Mouse (Mus musculus) CD4-positive, CD25-positive, alpha-beta regulatory T cell, adult 4 months (primary cell): ENCODE data around the gene Irf2bp2. TPM values are rescaled to one million over a fixed set of nuclear protein-coding genes. Genes with fewer than 3 reads are reported as not detected.
A peak's percentile ranks its signal among the peaks of the same experiment; 100 is the strongest.
"Not testable (repeated sequence)": the region's sequence is repeated elsewhere in the genome, so short reads cannot be mapped to it uniquely, and the experiment has no call there.

Source experiments
- ATAC-seq: one replicate; pipeline ENCODE4 v1.8.0; 2017
- polyA plus RNA-seq, 2 experiments: library from polyadenylated mRNA; unstranded; fragments of 100-300 nt; shearing (Covaris generic); gene quantifications; one replicate each; pipeline ENCODE4 v1.2.1; 2017

Irf2bp2 gene
- polyA plus RNA-seq, 2 experiments from 2014 or later: 15.5 to 22.4 TPM

DNA sequence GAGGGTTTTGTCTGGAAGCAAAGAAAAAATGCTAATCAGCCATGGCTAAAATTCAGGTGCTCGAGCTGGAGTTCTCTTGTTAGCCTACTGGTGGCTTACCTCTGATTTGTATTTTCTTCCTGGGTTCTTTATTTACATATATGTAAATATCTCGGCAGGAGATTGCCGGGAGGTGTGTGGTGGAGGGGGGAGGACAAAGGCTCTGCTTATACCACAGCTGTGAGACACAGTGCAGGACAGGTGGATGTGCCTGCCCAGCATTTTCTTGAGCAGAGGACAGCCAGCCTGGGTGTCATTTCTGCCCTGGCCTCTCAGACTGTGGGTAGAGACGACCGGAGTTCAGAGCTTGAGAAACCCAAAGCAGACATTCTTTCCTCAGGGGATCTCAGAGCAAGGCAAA is 7.5 kb upstream of the Irf2bp2 start:
- ATAC-seq: peak; percentile 21

DNA sequence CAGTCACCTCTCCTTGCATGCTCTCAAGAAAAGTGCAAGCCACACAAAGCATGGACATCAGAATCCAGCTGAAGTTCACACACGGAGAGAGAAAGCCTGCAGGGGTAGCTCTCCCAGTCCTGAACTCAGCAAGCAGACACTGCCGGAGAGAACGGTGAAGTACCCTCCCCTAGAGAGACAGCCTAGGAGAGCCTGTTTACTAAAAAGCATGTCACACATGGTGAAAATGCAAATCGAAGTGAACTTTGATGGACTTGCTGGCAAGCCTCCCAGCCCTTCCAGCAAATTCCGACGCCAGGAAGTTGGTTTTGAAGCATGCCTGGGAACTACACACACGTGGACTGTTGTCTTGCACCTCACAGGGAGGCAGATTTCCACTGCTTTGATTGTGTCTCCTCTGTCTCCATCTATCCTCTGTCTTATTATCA is 7.0 kb upstream of the Irf2bp2 start:
- no peak for ATAC-seq

DNA sequence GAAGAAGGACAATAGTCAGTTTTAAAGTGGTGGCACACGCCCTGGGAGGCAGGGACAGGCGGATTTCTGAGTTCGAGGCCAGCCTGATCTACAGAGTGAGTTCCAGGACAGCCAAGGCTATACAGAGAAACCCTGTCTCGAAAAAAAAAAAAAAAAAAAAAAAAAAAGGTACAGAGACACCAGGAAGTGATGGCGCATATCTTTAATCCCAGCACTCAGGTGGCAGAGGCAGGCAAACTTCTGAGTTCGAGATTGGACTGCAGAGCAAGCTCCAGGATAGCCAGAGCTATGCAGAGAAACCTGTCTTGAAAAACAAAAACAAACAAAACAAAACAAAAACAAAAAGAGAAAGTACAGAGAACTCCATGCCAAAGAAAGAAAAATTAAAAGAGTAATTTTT is 6.6 kb upstream of the Irf2bp2 start:
- ATAC-seq: not testable (repeated sequence)

DNA sequence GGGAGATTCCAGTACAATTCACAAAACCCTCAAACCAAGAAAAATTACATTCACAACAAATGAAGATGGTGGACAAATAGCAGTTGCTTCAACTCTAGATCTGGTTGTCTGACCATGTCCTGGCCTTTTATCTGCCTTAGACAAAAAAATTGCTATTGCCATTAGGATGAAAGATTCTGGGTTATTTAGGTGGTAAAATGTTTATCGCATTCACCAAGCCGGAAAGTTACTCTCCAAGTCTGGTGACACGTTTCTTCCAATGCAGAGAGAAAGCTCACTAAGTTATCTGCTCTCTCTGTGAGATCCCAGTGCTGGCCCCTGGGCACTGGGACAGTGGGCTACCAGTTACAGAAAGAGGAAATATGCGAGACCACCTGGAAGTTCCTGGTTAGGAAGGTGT is 5.5 kb upstream of the Irf2bp2 start:
- ATAC-seq: no peak

DNA sequence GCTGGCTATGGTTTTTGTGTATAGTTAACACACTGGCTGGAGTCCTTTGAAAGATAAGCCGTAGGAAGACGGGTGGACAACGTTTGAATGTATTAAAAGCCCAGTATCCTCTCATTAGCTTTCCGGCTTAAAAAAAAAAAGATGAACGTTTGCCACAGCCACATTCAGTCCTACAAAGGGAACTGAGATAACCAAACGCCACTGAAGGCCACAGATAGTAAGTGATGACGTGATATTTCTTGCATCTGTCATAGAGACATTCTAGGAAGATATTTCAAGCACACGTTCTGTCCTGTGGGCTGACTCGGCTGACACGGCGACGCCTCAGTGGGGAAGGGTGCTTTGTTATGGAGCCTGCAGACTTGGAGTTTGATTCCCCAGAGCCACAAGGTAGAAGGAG is 4.4 kb upstream of the Irf2bp2 start:
- no peak for ATAC-seq

DNA sequence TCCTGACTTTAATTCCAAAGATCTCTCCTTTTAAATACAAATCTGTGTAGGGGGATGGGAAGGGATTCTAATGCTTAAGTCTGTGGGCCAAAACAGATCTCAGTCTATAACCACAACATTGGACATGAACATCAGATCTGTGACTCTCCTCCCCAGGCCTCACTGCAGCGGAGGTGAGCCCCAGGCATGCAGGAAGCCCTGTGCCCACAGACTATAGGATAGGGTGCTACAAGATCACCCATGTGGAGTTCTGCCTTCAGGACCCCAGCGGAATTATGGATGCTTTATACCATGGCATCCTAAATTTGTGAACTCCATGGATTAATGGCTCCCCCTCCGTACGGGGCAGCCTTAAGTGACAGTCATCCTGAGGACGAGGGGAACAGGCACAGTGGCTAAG is 2.9 kb upstream of the Irf2bp2 start:
- no peak for ATAC-seq

DNA sequence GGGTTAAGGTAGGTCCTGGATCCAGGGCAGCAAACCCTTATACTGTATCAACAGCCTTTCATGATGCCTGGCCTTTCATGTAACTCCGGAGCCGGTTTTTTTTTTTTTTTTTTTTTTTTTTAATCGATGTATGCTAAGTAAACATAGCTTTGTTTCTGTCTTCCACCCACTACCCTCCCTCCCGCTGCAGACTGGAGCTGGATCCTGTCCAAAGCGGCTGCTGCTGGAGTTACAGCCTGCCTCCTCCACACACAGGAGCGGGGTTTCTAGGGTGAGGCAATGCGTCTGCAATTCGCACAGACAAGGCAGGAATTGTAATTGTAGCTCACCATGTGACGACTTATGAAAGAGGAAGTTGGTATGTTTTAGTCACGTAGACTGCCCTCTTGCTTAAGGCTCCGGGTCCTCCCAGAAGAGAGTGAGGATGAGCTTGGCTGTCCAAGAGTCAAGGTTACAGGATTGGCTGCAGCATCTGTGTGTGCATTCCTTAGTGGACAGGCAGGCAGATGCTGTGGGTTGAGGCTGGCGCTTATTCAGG is 2.4 kb upstream of the Irf2bp2 start:
- ATAC-seq: peak; percentile 13

DNA sequence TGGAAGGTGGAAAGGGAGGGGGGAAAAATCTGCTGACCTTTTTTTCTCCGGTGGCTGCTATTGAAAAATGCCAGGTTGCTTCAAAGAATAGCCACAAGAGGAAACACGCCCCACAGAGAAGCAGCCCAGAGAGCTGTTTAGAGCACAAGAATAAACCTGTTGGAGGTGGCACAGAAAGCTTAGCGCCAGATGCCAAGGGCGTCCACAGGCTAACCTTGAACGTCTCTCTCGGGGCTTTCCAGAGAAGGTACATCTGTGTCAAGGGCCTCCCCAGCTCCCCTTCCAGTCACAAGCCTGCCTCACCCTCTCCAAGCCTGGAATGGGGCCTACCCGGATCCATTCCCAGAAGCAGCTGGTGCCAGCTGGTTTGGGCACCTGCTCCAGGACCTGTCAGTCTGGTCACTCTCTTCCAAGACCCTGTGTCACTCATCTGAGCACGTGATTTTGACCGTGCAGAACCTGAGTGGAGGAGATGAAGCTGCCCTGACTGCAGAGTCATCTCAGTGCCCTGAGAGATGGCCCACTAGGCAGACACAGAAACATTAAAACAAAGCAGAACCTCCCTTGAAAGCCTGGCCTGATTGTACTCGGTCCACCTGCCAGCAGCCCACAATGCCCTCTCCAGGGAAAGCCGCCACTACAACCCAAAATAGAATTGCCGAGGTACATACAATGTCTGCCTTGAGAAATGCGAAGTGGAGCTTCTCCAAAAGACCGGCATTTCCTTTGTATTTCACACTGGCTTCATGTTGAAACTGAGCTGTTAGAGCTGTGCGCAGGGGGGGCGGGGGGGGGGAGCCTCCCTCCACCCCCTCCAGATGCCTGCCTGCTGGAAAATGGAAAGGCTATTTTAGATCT is 1.6 kb upstream of the Irf2bp2 start:
- ATAC-seq: peak; percentile 28

DNA sequence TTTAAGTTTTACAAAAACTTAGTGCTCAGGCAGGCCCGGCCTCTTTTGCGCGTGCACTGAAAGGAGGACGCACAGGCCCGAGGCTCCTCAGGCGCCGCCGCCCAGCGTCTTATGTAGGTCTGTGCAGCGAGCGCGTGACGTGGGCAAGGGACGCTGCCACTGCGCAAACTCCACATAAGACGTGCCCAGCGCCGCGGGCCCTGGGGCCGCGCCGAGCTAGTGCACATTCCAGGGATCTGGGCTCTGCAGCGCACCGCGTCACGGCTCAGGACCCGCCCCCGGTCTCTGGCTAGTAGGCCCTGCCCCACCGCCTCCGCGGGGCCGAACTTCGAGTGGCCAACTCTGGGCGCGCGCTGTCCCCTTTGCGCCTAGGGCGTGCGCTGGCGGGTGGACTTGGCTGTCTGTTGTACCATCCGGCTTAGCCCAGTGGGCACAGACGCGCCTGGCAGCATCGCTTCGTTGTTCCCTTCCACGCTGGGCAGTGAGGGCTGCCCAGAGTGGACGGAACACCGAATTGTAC is 755 bp upstream of the Irf2bp2 start:
- ATAC-seq: peak; percentile 53

DNA sequence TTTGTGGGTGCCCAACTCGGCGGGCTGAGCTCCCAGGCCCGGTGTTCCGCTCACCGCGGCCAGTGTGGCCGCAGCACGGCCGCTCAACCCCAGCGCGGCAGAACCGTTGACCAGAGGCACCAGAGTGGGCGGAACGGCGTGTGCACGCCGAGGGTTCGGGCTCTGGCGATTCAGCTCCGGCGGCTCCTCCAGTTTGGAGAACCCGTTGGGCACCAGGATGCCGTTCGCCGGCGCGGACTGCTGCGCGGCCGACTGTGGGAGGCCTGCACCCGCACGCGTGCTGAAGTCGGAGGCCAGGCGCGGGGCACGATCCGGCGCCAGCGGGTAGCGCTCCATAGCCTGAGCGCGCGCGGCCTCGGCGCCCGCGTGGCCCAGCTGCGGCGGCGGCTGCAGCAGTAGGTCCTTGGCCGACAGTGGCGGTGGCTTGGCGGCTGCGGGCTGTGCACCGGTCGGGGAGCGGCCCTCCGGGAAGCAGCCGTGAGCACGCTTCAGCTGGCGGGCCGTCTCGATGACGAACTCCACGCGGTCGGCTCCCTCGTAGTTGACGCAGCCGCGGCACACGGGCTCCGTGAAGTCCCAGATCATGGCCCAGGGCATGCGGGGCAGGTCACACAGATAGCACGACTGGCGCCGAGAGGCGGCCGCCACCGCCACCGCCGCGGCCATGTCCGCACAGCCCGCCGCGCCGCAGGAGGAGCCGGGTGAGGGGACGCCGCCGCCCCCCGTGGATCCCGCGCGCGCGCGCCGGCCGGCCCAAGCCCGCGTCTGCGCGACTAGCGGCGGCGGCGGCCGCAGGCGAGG is 815 bp downstream of the Irf2bp2 start:
- ATAC-seq: no peak

DNA sequence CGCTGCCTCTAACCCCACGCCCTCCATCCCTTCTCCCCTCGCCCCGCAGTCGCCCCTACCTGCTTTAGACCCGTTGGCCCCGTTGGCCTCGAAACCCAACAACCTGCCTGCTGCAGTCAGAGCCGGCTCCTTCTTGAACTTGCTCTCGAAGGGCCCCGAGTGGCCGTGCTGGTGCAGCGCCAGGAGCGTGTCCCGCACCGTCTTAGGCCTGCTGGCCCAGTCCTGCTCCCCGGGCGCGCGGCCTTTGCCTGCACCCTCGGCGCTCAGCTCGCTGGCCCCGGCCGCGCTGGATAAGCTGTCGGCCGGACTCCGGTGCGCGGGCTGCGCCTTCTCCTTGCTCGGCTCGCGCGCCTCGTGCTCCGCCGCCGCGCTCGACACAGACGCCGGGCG is 1.4 kb downstream of the Irf2bp2 start:
- ATAC-seq: no peak

DNA sequence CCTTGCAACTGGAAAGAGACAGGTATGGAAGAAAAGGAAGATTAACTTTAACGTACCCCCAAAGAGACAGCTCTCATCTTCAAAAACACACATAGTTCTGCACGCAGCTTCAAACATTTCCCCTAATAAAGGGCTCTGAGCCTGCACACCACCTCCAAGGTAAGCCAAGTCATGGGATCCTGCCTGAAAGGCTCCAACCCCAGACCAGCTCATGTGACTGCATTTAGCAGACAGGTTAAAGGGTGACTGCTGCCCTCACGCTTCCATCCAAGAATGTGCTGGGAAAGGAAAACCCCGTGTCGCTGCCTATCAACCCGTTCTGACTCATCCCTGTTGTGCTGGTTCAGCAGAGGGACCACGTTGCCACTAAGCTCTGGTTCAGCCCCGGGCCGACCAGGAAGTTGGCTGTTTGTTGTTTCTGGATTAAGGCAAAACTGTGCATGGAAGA is 1.9 kb downstream of the Irf2bp2 start:
- ATAC-seq: peak; percentile 7

DNA sequence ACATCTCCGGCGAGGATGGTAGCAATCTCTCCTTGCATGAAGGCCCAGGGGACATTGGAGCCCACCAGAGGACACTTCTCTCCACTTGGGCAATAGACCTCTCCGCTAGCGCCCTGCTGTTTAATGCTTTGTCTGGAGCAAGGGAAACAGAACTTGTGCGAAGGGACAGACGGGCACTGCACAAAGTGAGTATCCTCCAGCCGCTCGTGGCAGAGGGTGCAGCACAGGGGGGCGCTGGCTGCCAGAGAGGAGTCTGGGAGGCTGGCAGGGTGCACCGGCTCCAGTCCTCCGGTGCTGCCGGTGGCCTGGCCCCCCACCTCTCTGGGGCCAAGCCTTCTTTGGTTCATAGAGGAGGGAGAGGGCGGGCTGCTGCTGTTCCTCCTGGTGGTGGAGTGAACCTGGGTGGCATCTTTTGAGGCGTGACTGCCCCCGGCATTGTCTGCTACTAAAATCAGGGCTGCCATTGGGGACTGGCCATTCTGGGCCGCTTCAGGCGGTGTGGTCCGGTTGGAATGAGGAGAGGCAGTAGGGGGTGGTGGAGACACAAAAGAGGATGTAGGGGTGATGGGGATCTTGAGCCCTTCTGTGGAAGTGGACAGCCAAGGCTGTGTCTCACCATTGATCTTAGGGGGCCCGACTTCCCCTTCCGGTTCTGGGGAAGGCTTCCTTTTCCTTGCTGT is 2.5 kb downstream of the Irf2bp2 start:
- no peak for ATAC-seq

DNA sequence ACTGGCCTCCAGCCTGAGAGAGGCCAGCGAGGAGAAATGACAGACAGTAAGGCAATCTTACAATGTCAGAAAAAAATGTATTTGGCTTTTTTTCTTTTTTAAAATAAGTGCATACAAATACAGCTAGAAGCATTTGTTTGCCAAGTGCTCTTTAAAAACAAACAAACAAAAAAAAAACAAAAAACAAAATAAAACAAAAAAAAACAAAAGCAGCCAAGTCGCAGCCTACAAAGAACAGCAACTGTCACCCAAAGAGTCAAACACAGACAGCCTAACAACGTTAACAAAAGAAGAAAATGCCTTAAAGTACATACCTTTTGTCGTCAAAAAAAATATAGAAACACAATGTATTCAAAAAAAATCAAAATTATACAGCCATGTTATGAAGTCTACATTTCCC is 3.2 kb downstream of the Irf2bp2 start:
- ATAC-seq: no peak

DNA sequence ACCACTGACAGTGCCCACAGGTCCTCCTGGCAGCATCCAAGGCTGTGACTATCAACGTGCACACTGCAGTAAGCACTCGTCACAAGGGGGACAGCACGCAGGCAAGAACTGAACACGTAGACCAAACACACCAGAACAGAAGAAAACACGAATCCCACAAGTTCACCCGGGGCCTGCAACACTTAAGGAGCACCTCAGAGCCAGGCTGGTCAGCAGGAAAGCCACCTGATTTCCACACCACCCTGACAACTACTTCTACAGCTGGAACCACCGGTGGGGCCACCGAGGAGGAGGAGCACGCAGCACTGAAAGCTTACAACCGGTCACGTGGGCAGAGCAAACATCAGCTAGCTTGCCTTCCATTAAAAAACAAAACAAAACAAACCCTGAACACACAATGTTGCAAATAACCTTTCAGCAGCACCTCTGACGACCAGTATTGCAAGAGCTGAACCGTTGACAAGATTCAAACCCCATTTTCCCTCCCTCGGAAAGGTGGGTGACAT is 3.7 kb downstream of the Irf2bp2 start:
- peak; percentile 8 for ATAC-seq

DNA sequence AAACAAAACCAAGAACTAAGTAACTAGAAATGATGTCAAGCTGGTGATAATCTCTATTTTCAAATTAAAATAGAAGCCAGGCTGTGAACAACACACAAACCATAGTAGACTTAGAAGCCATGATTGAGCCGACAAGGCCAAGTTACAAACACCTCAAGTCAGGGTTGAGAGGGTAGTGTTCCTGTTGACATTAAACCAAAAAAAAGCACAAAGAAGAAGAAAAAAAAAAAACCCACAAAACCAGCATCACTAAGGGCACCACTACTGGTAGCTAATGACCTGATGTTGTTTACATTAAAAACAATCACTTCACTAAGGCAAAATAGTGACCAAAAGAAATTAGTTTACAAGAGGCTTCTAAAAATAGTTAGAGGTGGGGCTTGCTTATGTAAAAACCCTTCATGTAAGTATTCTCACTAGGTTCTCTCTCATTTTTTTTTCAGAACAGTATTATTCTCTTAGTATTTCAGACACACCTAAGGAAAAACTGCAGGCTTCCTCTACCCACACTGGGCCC is 4.2 kb downstream of the Irf2bp2 start:
- no peak for ATAC-seq

DNA sequence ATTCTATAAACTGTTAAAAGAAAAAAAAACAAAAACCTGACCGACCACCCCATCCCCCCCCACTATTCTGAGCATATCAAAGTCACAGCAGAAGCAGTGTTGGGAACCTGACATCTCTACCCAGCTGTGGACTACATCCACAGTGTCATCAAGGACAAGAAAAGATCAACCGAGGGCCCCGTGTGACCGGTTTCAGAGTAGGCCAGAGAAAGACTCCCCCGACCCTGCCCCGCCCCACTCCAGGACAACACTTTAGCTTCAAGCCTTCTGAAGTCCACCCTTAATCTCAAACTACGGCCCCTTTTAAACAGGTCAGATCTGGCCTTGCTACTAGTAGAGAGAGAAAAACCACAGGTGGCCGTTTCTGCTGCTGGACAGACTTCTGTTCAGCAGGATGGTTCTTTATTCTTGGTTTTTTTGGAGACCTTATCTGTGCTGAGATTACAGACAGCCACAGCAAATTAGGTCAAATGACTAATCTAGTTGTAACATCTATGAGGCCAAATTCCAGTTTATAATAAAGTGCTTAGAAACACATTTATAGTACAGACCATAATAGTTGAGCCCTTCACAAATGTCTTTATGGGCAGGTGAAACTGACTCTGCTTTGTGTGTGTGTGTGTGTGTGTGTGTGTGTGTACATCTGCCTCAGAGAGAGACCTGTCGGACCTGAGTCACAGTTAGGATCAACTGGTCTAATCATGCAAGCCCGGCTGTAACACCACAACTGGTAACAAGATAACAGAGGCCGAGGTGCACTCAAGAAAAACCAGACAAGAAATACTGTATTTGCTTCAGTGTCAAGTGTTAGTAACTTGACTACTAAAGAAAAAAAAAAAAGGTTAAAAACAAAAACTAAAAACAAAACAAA is 4.9 kb downstream of the Irf2bp2 start:
- no peak for ATAC-seq

DNA sequence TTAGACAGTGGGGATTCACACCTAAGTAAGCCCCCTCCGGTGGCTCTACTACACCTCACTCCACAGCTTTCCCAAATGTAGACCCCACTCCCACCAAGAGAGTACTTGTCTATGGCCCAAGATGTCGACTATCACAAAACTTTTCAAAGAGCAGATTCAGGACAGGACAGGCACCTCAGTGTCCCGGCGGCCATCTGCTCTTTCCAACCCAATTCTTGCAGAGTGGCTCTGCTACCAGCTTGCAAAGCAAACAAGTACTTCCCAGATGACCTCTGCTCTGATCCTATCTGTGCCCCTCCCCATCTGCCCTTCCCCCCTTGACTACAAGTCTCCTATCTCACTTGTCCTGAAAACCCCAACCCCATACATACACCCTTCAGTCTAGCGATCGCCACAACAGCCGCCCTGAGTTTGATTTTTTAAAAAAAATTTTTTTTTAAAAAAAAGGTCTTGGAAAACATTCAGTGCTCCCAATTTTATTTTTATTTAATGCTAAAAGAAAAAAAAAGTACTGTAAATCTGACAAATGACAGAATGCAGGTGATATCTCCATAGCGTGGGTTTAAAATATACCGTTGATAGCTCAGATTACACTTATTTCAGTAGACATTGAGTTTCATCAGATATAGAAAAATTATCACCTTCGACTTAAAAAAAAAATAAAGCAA is 5.8 kb downstream of the Irf2bp2 start:
- no peak for ATAC-seq

DNA sequence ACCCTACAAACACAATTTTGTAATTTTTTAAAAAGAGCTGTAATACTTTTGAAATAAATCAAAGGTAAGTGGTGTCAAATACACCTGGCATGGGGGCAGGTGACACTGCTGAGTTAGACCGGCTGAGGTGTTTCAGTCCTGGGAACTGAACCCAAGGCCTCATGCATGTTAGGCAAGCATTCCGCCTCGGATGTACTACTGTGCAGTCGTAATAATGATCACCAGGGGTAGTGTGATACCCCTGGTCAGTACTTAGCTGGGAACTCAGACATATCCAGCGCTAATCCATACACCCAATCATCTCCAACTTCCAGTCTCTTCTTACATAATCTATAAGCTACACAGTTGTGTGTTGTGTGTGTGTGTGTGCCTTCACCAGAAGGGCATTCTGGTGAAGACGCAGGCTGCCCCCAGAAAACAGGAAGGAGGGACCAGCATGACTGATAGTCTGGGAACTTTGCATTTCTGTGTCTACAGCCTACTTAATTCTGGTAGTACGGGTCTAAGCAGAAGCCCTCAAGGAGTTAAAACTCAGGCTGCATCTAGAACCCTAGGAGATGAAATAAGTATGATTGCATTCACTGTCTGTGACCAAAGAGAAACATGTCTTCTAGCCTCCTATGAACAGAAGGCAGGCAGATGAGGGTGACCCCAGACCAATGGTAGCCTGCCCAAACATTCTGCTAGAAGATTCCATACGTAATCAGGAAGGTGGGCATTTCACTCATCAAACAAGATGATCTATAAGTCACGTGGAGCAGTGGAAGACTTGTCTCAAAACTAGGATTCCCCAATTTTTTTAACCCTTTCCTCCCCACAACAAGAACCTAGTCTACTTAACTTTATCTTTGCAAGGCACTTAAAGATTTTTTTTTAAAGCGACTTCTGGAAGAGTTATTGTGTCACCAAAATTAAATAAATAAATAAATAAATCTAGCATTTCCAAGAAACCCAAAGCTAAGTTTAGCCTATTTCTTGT is 6.9 kb downstream of the Irf2bp2 start:
- ATAC-seq: no peak
